Mouse (Mus musculus) kidney, postnatal 0 days (tissue): Measurements from ENCODE around the gene Mtor. TPM values are rescaled to one million over a fixed set of nuclear protein-coding genes. Genes with fewer than 3 reads are reported as not detected.

Source experiments
- ATAC-seq: fragments of 200-750 bp; cut with Nextera tagmentation; replicated peaks from 2 replicates; pipeline ENCODE4 v1.8.0; 2017; ENCODE audit warnings: low read depth, moderate number of reproducible peaks, moderate TSS enrichment, moderate library complexity; ENCODE audit not compliant: low FRiP score
- DNase-seq: peaks from one replicate; pipeline ENCODE4 v3.0.0-alpha.2; 2016; ENCODE audit warnings: low spot score
- H3K27ac ChIP-seq: fragments of 300-500 bp; sonication (generic); 2 replicates; pipeline ENCODE4 v1.5.1; 2014; ENCODE audit warnings: mild to moderate bottlenecking
- H3K27me3 ChIP-seq: fragments of 300-500 bp; sonication (generic); 2 replicates; pipeline ENCODE4 v1.6.1; 2014; ENCODE audit warnings: low read length, mixed read lengths; ENCODE audit not compliant: insufficient read depth
- H3K36me3 ChIP-seq: fragments of 300-500 bp; sonication (generic); 2 replicates; pipeline ENCODE4 v1.6.1; 2014; ENCODE audit warnings: low read length, mixed read lengths; ENCODE audit not compliant: insufficient read depth
- H3K4me1 ChIP-seq: fragments of 300-500 bp; sonication (generic); replicated peaks from 2 replicates; pipeline ENCODE4 v1.6.1; 2014; ENCODE audit warnings: antibody characterized with exemption, low read length, mixed read lengths; ENCODE audit not compliant: insufficient read depth
- H3K4me2 ChIP-seq: fragments of 300-500 bp; sonication (generic); 2 replicates; pipeline ENCODE4 v1.6.1; 2014; ENCODE audit warnings: mild to moderate bottlenecking, low read length, moderate library complexity, mixed read lengths
- H3K4me3 ChIP-seq: fragments of 300-500 bp; sonication (generic); replicated peaks from 2 replicates; pipeline ENCODE4 v1.5.1; 2014; ENCODE audit warnings: low read depth, low read length
- H3K9ac ChIP-seq: fragments of 300-500 bp; sonication (generic); 2 replicates; pipeline ENCODE4 v1.6.1; 2014; ENCODE audit warnings: low read depth, low read length
- H3K9me3 ChIP-seq: fragments of 300-500 bp; sonication (generic); replicated peaks from 2 replicates; pipeline ENCODE4 v1.6.1; 2016; ENCODE audit warnings: low read length, inconsistent platforms, mixed read lengths
- CTCF ChIP-seq: IDR thresholded peaks from 2 replicates; pipeline ENCODE4 v1.5.1; 2016; ENCODE audit warnings: antibody characterized with exemption, low read depth, mild to moderate bottlenecking, moderate library complexity
- WGBS: fragments of 180-500 bp; shearing (Covaris S2); extraction: QIAGEN DNeasy Blood & Tissue Kit; methylation state at CpG from one replicate; pipeline ENCODE4 v1.1.7; 2014; 5-methylcytosine and 5-hydroxymethylcytosine counted together
- polyA plus RNA-seq: library from polyadenylated mRNA; unstranded; fragments of >200 nt; fragmentation: Nextera tagmentation; extraction: Ambion mirVana; gene quantifications from 2 replicates; pipeline ENCODE4 v1.2.1, GENCODE M21; 2015

Mtor gene
- polyA plus RNA-seq, 1 experiment from 2014 or later = 21.6 TPM

- ATAC-seq (no peak), DNase-seq (no peak)
- Histone ChIP-seq H3K27ac (no peak overlapping the region), H3K4me1 (no peaks in the 10 kb centered on the region), H3K9me3 (no peaks in the 10 kb centered on the region), H3K36me3 (0 out of 2 replicates have a peak, but pooled peaks cover 9% of the 10 kb centered on the region), H3K4me3 (no peak overlapping the region), H3K4me2 (no peak overlapping the region), H3K27me3 (no peaks in the 10 kb centered on the region), H3K9ac (no peak overlapping the region)
- no peak for TF ChIP-seq CTCF
- 74% methylated on average over 4 of the region's 4 CpGs for WGBS
Measured at GRCm38 (mm10) chr4:148601871-148602270, 153.5 kb downstream of the Mtor start.

DNA sequence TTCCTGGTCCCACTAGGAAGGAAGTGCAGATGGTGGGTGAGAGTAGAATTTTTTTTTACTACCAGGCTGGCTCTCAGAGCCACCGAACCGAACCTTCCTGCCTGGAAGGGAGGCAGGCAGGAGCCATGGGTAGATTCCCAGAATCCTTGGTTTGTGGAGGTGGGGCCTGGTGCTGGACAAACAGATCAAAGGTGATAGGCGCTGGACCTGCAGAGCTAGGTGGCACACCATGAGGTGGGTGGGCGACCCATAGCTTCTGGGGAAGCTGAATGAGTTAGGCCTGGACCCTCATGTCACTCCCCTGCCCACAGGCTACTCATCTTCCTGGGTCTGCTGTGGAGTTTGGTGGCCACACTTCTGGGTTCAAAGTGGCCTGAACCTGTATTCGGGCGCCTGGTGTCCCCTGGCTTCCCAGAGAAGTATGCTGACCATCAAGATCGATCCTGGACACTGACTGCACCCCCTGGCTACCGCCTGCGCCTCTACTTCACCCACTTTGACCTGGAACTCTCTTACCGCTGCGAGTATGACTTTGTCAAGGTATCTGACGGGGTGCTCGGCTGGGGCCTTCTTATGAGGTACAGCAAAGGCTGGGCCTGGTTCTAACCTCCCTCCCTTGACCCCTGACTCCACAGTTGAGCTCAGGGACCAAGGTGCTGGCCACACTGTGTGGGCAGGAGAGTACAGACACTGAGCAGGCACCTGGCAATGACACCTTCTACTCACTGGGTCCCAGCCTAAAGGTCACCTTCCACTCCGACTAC is 154.1 kb downstream of the Mtor start, which contains the start of gene Masp2:
Gene Masp2, plus strand, starts transcription at position 198 of the 764 bp plus-strand sequence.
- H3K27me3 ChIP-seq = no peaks in the 10 kb centered on the region
- ATAC-seq = no peak
- 91% methylated on average over 14 of the region's 14 CpGs for WGBS
- no peak for DNase-seq
- H3K36me3 ChIP-seq = 0 out of 2 replicates have a peak, but pooled peaks cover 8% of the 10 kb centered on the region
- no peak within 1 kb of the TSS for H3K27ac ChIP-seq
- no peaks in the 10 kb centered on the region for H3K9me3 ChIP-seq
- no peak within 1 kb of the TSS for H3K4me2 ChIP-seq
- H3K4me1 ChIP-seq = no peaks in the 10 kb centered on the region
- H3K4me3 ChIP-seq = no peak within 1 kb of the TSS
- no peak within 1 kb of the TSS for H3K9ac ChIP-seq
- TF ChIP-seq CTCF = no peak

DNA sequence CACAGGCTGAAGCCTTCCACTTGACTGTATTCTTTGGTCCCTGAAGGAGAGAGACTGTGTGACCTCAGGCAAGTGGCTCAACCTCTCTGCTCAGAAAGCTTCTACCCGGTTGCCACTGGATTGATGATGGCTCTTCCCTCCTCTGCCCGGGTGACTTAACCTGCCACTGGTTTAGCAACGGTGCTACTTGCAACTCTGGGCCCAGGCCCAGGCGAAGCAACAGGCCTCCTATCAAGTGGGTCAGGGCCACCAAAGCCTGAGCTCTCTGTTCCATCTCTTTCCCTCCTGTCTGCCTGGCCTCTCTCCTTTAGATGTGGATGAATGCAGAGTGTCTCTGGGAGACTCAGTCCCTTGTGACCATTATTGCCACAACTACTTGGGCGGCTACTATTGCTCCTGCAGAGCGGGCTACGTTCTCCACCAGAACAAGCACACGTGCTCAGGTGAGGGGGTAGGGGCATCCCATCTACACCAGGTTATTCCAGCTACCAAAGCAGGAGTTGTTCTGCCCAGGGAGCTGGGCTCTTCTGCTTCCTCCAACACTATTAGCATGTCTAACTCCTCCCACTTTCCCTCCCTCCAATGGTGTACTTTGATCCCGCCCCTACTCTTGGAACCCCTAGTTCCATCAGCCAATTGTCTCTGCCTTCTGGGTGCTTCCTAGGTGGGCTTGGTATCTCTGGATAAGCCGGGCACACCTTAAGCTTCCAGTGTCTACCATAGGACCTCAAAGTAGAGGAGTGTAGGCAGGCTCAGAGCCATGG is 155.1 kb downstream of the Mtor start:
- WGBS = 79% methylated on average over 10 of the region's 10 CpGs
- Histone ChIP-seq H3K4me3 (no peak overlapping the region), H3K4me1 (0 out of 2 replicates have a peak, but pooled peaks cover 3% of the 10 kb centered on the region), H3K9me3 (no peaks in the 10 kb centered on the region), H3K36me3 (0 out of 2 replicates have a peak, but pooled peaks cover 1% of the 10 kb centered on the region), H3K9ac (no peak overlapping the region), H3K4me2 (no peak overlapping the region), H3K27me3 (no peaks in the 10 kb centered on the region), H3K27ac (no peak overlapping the region)
- TF ChIP-seq CTCF = no peak
- DNase-seq (no peak), ATAC-seq (no peak)

DNA sequence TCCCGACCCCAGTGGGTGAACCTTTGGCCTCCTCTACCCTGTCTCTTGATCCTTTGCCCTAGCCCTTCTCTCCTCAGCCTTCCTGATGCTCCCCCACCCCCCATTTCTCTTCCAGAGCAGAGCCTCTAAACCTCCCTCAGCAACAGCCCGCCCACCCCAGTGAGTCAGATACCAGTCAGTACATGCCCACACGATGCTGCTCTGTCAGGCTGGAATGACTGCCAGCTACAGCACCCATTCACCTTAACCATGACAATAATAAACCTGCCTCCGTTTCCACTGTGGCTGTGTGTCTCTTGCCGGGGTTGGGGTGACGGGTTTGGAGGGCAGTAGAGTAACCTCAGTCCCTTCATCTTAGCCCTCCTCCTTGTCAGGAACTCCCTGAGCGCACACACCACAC is 155.7 kb downstream of the Mtor start:
- ATAC-seq = no peak
- H3K27ac ChIP-seq = no peak overlapping the region
- no peak for TF ChIP-seq CTCF
- no peak overlapping the region for H3K4me2 ChIP-seq
- DNase-seq = no peak
- H3K9me3 ChIP-seq = no peaks in the 10 kb centered on the region
- WGBS = 72% methylated on average over 7 of the region's 7 CpGs
- 0 out of 2 replicates have a peak, but pooled peaks cover 3% of the 10 kb centered on the region for H3K4me1 ChIP-seq
- no peaks in the 10 kb centered on the region for H3K27me3 ChIP-seq
- no peaks in the 10 kb centered on the region for H3K36me3 ChIP-seq
- no peak overlapping the region for H3K9ac ChIP-seq
- H3K4me3 ChIP-seq = no peak overlapping the region

GRCm38 (mm10) chr4:148604541-148605165 is 156.2 kb downstream of the Mtor start:
- Histone ChIP-seq H3K27ac (no peak overlapping the region), H3K9ac (no peak overlapping the region), H3K4me2 (no peak overlapping the region), H3K4me1 (0 out of 2 replicates have a peak, but pooled peaks cover 3% of the 10 kb centered on the region), H3K9me3 (no peaks in the 10 kb centered on the region), H3K4me3 (no peak overlapping the region), H3K27me3 (no peaks in the 10 kb centered on the region), H3K36me3 (no peaks in the 10 kb centered on the region)
- DNase-seq (peak; percentile 52), ATAC-seq (no peak)
- WGBS = 91% methylated on average over 3 of the region's 3 CpGs
- peak; percentile 74 for TF ChIP-seq CTCF

Other genes starting within 250 kb of the Mtor start
- 0.15 and 0.21 TPM in 2 replicates for gene Disp3, start 160.6 kb upstream of the Mtor start, polyA plus RNA-seq
- 23.3 and 23.6 TPM in 2 replicates for gene Ubiad1, start 3.8 kb upstream of the Mtor start, polyA plus RNA-seq
- 0.46 and 1.1 TPM in 2 replicates for gene Angptl7, start 51.8 kb downstream of the Mtor start, polyA plus RNA-seq
- gene Exosc10, start 109.8 kb downstream of the Mtor start, polyA plus RNA-seq = 52.4 and 57.4 TPM in 2 replicates
- 122 and 125 TPM in 2 replicates for gene Srm, start 142.9 kb downstream of the Mtor start, polyA plus RNA-seq
- gene Masp2, start 153.9 kb downstream of the Mtor start, polyA plus RNA-seq = 0.15 TPM in 1 of 2 replicates, not detected in the other
- gene Tardbp, start 178.4 kb downstream of the Mtor start, polyA plus RNA-seq = 241 and 281 TPM in 2 replicates
- gene Gm572, start 194.7 kb downstream of the Mtor start, polyA plus RNA-seq = not detected in 2 replicates